Mouse (Mus musculus) brain, embryonic 14.5 days (tissue): ENCODE measurements around the gene Fam205a3. TPM values are rescaled to one million over a fixed set of nuclear protein-coding genes. Genes with fewer than 3 reads are reported as not detected.
"Not testable (repeated sequence)": the region's sequence is repeated elsewhere in the genome, so short reads cannot be mapped to it uniquely, and the experiment has no call there.

Experiments
- DNase-seq: peaks from one replicate; pipeline ENCODE4 v3.0.0-alpha.2; 2011; ENCODE audit warnings: low read depth
- polyA plus RNA-seq: library from polyadenylated mRNA; depleted of rRNA; stranded (reverse); fragments of >200 nt; gene quantifications from 2 replicates; pipeline ENCODE4 v1.2.3, GENCODE M21; 2012; rRNA removed

Gene Fam205a3
- 1.1 TPM in 1 of 2 replicates, not detected in the other for polyA plus RNA-seq

- not testable (repeated sequence) for DNase-seq
Observed at GRCm38 (mm10) chr4:42318034-42318433, at the start of gene Fam205a3. Gene Fam205a3, plus strand, starts transcription at chr4:42318334.

GRCm38 (mm10) chr4:42293967-42294366 is 24.2 kb upstream of the Fam205a3 start, which contains the start of gene Gm21953:
Gene Gm21953, plus strand, starts transcription at chr4:42294267.
- not testable (repeated sequence) for DNase-seq

Other genes with a start within 250 kb of the Fam205a3 start
- not detected in 2 replicates for gene Gm3893, start 227.1 kb upstream of the Fam205a3 start, polyA plus RNA-seq
- gene Gm13304, start 203.5 kb upstream of the Fam205a3 start, polyA plus RNA-seq: not detected in 2 replicates
- 1.2 and 2.1 TPM in 2 replicates for gene Gm13306, start 164.9 kb upstream of the Fam205a3 start, polyA plus RNA-seq
- gene Gm13305, start 149.7 kb upstream of the Fam205a3 start, polyA plus RNA-seq: 0.14 and 0.18 TPM in 2 replicates
- gene Gm10600, start 77.7 kb upstream of the Fam205a3 start, polyA plus RNA-seq: not detected in 2 replicates
- not detected in 2 replicates for gene Ccl21b, start 62.6 kb upstream of the Fam205a3 start, polyA plus RNA-seq
- gene Gm21953, start 24.1 kb upstream of the Fam205a3 start, polyA plus RNA-seq: not detected in 2 replicates
- gene Gm21586, start 121.0 kb downstream of the Fam205a3 start, polyA plus RNA-seq: not detected in 2 replicates
- gene Gm2163, start 148.4 kb downstream of the Fam205a3 start, polyA plus RNA-seq: 0.58 and 0.96 TPM in 2 replicates
- 1.1 TPM in 1 of 2 replicates, not detected in the other for gene Fam205a2, start 209.8 kb downstream of the Fam205a3 start, polyA plus RNA-seq